Mouse (Mus musculus) midbrain, embryonic 14.5 days (tissue): Measurements from ENCODE around the gene Col19a1. TPM values are rescaled to one million over a fixed set of nuclear protein-coding genes. Genes with fewer than 3 reads are reported as not detected.

Experiments
- polyA plus RNA-seq: library from polyadenylated mRNA; unstranded; fragments of >200 nt; fragmentation: Nextera tagmentation; extraction: Ambion mirVana; gene quantifications from 2 replicates; pipeline ENCODE4 v1.2.1, GENCODE M21; 2014

Gene Col19a1
- polyA plus RNA-seq, 1 experiment from 2014 or later, result 1.2 TPM

Other genes with a start within 250 kb of the Col19a1 start
- 37.6 and 45.6 TPM in 2 replicates for gene Lmbrd1, start 91.2 kb upstream of the Col19a1 start, polyA plus RNA-seq